21 mouse cellular contexts compared by ENCODE assay signal in genomic region chr17:33512441-33513415, GRCm38 (mm10). TPM values are rescaled to one million over a fixed set of nuclear protein-coding genes. Genes with fewer than 3 reads are reported as not detected.
DNase-seq lines count a peak whose midpoint lies in the region; ATAC-seq and TF ChIP-seq lines count a peak whose summit lies in the region.
"Had no signal": no experiment of that assay in that cellular context is flagged by ENCODE, and none has a peak within 500 bp of the region (broad histone marks: within the 10 kb centered on the region; RNA-seq: fewer than 3 reads in every experiment).

No protein-coding gene starts in this region.

- no peak for DNase-seq in heart, adult 2 months
- no peak for DNase-seq in liver, adult 2 months (ENCODE audit: extremely low read depth, low read depth, low spot score)
- DNase-seq in liver, postnatal 0 days = no peak
- DNase-seq in lung, postnatal 0 days (ENCODE audit: low spot score) = peak; percentile 35
- DNase-seq in lung, postnatal 14 days = no peak
- no peak for DNase-seq in gastrocnemius, postnatal 14 days
- DNase-seq: adrenal gland, postnatal 14 days; cerebellum, adult 11-12 months; cerebellum, adult 9-10 months; cerebellum, postnatal 25 days; gastrocnemius, postnatal 10 days had no signal

- intact Hi-C loops in heart, adult 2 months (cut with DNase I) = no loop called here
- intact Hi-C loops in gastrocnemius, postnatal 14 days (cut with DNase I; ENCODE audit: low total_unique reads) = no loop called here

- H3K4me2 ChIP-seq in heart, embryonic 11.5 days = no peak overlapping the region
- no peak overlapping the region for H3K4me2 ChIP-seq in liver, postnatal 0 days (ENCODE audit: low read depth, low read length)
- H3K4me2 ChIP-seq in lung, postnatal 0 days (replicated peaks; ENCODE audit: low read depth, low read length) = no peak overlapping the region
- H3K4me2 ChIP-seq: embryonic facial prominence, embryonic 13.5 days; forebrain, embryonic 12.5 days; hindbrain, embryonic 14.5 days; intestine, embryonic 15.5 days had no signal

- H3K9ac ChIP-seq in heart, adult 2 months (ENCODE audit: low read depth, low read length) = no peak overlapping the region
- no peak overlapping the region for H3K9ac ChIP-seq in heart, embryonic 11.5 days (ENCODE audit: low read depth, low read length)
- H3K9ac ChIP-seq in liver, adult 2 months (ENCODE audit: low read depth, low read length) = no peak overlapping the region
- H3K9ac ChIP-seq in liver, postnatal 0 days (replicated peaks) = no peak overlapping the region
- H3K9ac ChIP-seq in lung, postnatal 0 days (replicated peaks; ENCODE audit: low read depth) = no peak overlapping the region
- H3K9ac ChIP-seq: embryonic facial prominence, embryonic 13.5 days; forebrain, embryonic 12.5 days; hindbrain, embryonic 14.5 days; intestine, embryonic 15.5 days had no signal

- H3K4me3 ChIP-seq in heart, adult 2 months = no peak overlapping the region
- H3K4me3 ChIP-seq in heart, embryonic 11.5 days (ENCODE audit: low read depth, low read length) = no peak overlapping the region
- no peak overlapping the region for H3K4me3 ChIP-seq in liver, adult 2 months (ENCODE audit: insufficient read depth, low read depth, low read length)
- no peak overlapping the region for H3K4me3 ChIP-seq in liver, postnatal 0 days (ENCODE audit: low read depth, low read length)
- no peak overlapping the region for H3K4me3 ChIP-seq in lung, postnatal 0 days (ENCODE audit: low read depth, low read length)
- no peak overlapping the region for H3K4me3 ChIP-seq in small intestine, adult 2 months (ENCODE audit: low read depth, low read length)
- H3K4me3 ChIP-seq: embryonic facial prominence, embryonic 13.5 days; forebrain, embryonic 12.5 days; intestine, embryonic 15.5 days had no signal

- no peak for TF ChIP-seq EP300 in heart, adult 2 months (IDR thresholded peaks at IDR 0.05; ENCODE audit: insufficient read depth, low read depth, low read length)
- no peak for TF ChIP-seq EP300 in liver, postnatal 0 days (IDR thresholded peaks at IDR 0.05; ENCODE audit: low read depth)
- TF ChIP-seq EP300 in lung, postnatal 0 days (IDR thresholded peaks at IDR 0.05) = 0 out of 2 replicates have a peak, but pooled peaks have one; percentile 12

- ATAC-seq in heart, embryonic 11.5 days (replicated peaks; ENCODE audit: insufficient number of reproducible peaks, low FRiP score, low TSS enrichment) = no peak
- no peak for ATAC-seq in liver, postnatal 0 days
- peak; percentile 55; the same call in 1 of the 2 replicates for ATAC-seq in lung, postnatal 0 days
- ATAC-seq: activated CD4-positive, CD25-positive, alpha-beta regulatory T cell, adult 4 months; forebrain, embryonic 16.5 days; intestine, embryonic 15.5 days; Patski had no signal

- H3K79me2 ChIP-seq in heart, adult 2 months (replicated peaks; ENCODE audit: control insufficient read depth, insufficient read depth, low read length) = no peaks in the 10 kb centered on the region
- H3K79me2 ChIP-seq in liver, adult 2 months (ENCODE audit: control insufficient read depth, insufficient read depth, low read length) = no peaks in the 10 kb centered on the region

- H3K9me3 ChIP-seq in heart, embryonic 11.5 days (replicated peaks; ENCODE audit: control insufficient read depth, low read length) = no peaks in the 10 kb centered on the region
- no peaks in the 10 kb centered on the region for H3K9me3 ChIP-seq in liver, postnatal 0 days (ENCODE audit: low read length)
- H3K9me3 ChIP-seq in lung, postnatal 0 days (ENCODE audit: low read length) = no peaks in the 10 kb centered on the region
- H3K9me3 ChIP-seq: embryonic facial prominence, embryonic 13.5 days; forebrain, embryonic 12.5 days; intestine, embryonic 15.5 days had no signal

- H3K27ac ChIP-seq in heart, adult 2 months = peak overlapping the region; percentile 17; the same call in 1 of the 2 replicates
- no peak overlapping the region for H3K27ac ChIP-seq in heart, embryonic 11.5 days (ENCODE audit: low read depth, low read length)
- 0 out of 2 replicates have a peak overlapping the region, but pooled peaks have one; percentile 13 for H3K27ac ChIP-seq in liver, adult 2 months (replicated peaks; ENCODE audit: insufficient read depth, low read depth, low read length)
- H3K27ac ChIP-seq in liver, postnatal 0 days (ENCODE audit: low read depth) = no peak overlapping the region
- H3K27ac ChIP-seq in lung, postnatal 0 days (ENCODE audit: low read length) = peak overlapping the region; percentile 12; the same call in 1 of the 2 replicates
- peak overlapping the region; percentile 9; the same call in 1 of the 2 replicates for H3K27ac ChIP-seq in small intestine, adult 2 months (ENCODE audit: insufficient read depth, low read depth, low read length)
- H3K27ac ChIP-seq: embryonic facial prominence, embryonic 13.5 days; forebrain, embryonic 12.5 days; hindbrain, embryonic 14.5 days; intestine, embryonic 15.5 days had no signal

- H3K27me3 ChIP-seq in heart, adult 2 months (ENCODE audit: control insufficient read depth, insufficient read depth, low read length) = no peaks in the 10 kb centered on the region
- H3K27me3 ChIP-seq in heart, embryonic 11.5 days (ENCODE audit: control insufficient read depth, insufficient read depth, low read length) = no peaks in the 10 kb centered on the region
- H3K27me3 ChIP-seq in liver, adult 2 months (ENCODE audit: control insufficient read depth, insufficient read depth, low read length) = no peaks in the 10 kb centered on the region
- no peaks in the 10 kb centered on the region for H3K27me3 ChIP-seq in liver, postnatal 0 days (ENCODE audit: insufficient read depth, low read length)
- H3K27me3 ChIP-seq in lung, postnatal 0 days (replicated peaks; ENCODE audit: insufficient read depth, low read length) = no peaks in the 10 kb centered on the region
- H3K27me3 ChIP-seq in small intestine, adult 2 months (ENCODE audit: control insufficient read depth, insufficient read depth, low read length) = no peaks in the 10 kb centered on the region
- H3K27me3 ChIP-seq: embryonic facial prominence, embryonic 13.5 days; forebrain, embryonic 12.5 days; intestine, embryonic 15.5 days had no signal

- no peak for TF ChIP-seq CTCF in heart, adult 2 months (IDR thresholded peaks at IDR 0.05)
- no peak for TF ChIP-seq CTCF in liver, adult 2 months (IDR thresholded peaks at IDR 0.05; ENCODE audit: low read depth, low read length)
- no peak for TF ChIP-seq CTCF in liver, postnatal 0 days (IDR thresholded peaks at IDR 0.05; ENCODE audit: low read depth)
- no peak for TF ChIP-seq CTCF in lung, postnatal 0 days (IDR thresholded peaks at IDR 0.05)
- no peak for TF ChIP-seq CTCF in small intestine, adult 2 months (IDR thresholded peaks at IDR 0.05; ENCODE audit: extremely low read depth, insufficient read length, insufficient replicate concordance, low read depth, low read length)

- no peaks in the 10 kb centered on the region for H3K36me3 ChIP-seq in heart, adult 2 months (ENCODE audit: control insufficient read depth, insufficient read depth, low read length)
- H3K36me3 ChIP-seq in heart, embryonic 11.5 days (ENCODE audit: control insufficient read depth, insufficient read depth, low read length) = no peaks in the 10 kb centered on the region
- no peaks in the 10 kb centered on the region for H3K36me3 ChIP-seq in liver, adult 2 months (ENCODE audit: control insufficient read depth, insufficient read depth, low read length)
- H3K36me3 ChIP-seq in liver, postnatal 0 days (replicated peaks; ENCODE audit: insufficient read depth, low read length) = no peaks in the 10 kb centered on the region
- no peaks in the 10 kb centered on the region for H3K36me3 ChIP-seq in lung, postnatal 0 days (ENCODE audit: insufficient read depth, low read length)
- H3K36me3 ChIP-seq in small intestine, adult 2 months (ENCODE audit: control insufficient read depth, insufficient read depth, low read length) = no peaks in the 10 kb centered on the region
- H3K36me3 ChIP-seq: embryonic facial prominence, embryonic 13.5 days; forebrain, embryonic 12.5 days; intestine, embryonic 15.5 days had no signal

- 28% methylated on average over 2 of the region's 2 CpGs for WGBS in heart, adult 2 months
- 27% methylated on average over 2 of the region's 2 CpGs for WGBS in heart, embryonic 11.5 days (ENCODE audit: insufficient replicate concordance)
- WGBS in liver, adult 2 months = 34% methylated on average over 2 of the region's 2 CpGs
- WGBS in liver, postnatal 0 days (ENCODE audit: insufficient replicate concordance) = 38% methylated on average over 2 of the region's 2 CpGs
- WGBS in lung, postnatal 0 days = 25% methylated on average over 2 of the region's 2 CpGs
- WGBS in small intestine, adult 2 months = 25% methylated on average over 2 of the region's 2 CpGs

- TF ChIP-seq POLR2A in heart, adult 2 months (IDR thresholded peaks at IDR 0.05; ENCODE audit: insufficient read depth, low read depth, low read length) = no peak
- TF ChIP-seq POLR2A in liver, adult 2 months (IDR thresholded peaks at IDR 0.05; ENCODE audit: extremely low read depth, insufficient read depth, low read length) = no peak
- no peak for TF ChIP-seq POLR2A in small intestine, adult 2 months (IDR thresholded peaks at IDR 0.05; ENCODE audit: low read depth, low read length)

- H3K4me1 ChIP-seq in heart, adult 2 months (ENCODE audit: control insufficient read depth, insufficient read depth, low read length) = peaks cover 1% of the 10 kb centered on the region
- no peaks in the 10 kb centered on the region for H3K4me1 ChIP-seq in heart, embryonic 11.5 days (ENCODE audit: control insufficient read depth, insufficient read depth, low read length)
- no peaks in the 10 kb centered on the region for H3K4me1 ChIP-seq in liver, adult 2 months (ENCODE audit: control insufficient read depth, insufficient read depth, low read length)
- H3K4me1 ChIP-seq in liver, postnatal 0 days (ENCODE audit: insufficient read depth) = no peaks in the 10 kb centered on the region; the same call in 1 of the 2 replicates
- H3K4me1 ChIP-seq in lung, postnatal 0 days (ENCODE audit: insufficient read depth, low read depth, low read length) = no peaks in the 10 kb centered on the region
- H3K4me1 ChIP-seq in small intestine, adult 2 months (ENCODE audit: control insufficient read depth, insufficient read depth, insufficient read length, low read length) = no peaks in the 10 kb centered on the region
- H3K4me1 ChIP-seq: embryonic facial prominence, embryonic 13.5 days; forebrain, embryonic 12.5 days; intestine, embryonic 15.5 days had no signal

RNA-seq across cellular contexts. Expression of gene Adamts10, which starts 11.3 kb away (rescaled TPM):
- 10 to 100 TPM; 13.6 to 14.7 TPM for total RNA-seq in heart, adult 2 months (2021)
- 49.0 and 52.2 TPM in 2 replicates for polyA plus RNA-seq in heart, adult 2 months (2012; rRNA removed)
- 36.4 and 41.9 TPM in 2 replicates for polyA plus RNA-seq in heart, embryonic 11.5 days (2014; fragmentation: Nextera tagmentation; extraction: Ambion mirVana)
- 6.5 and 7.0 TPM in 2 replicates for total RNA-seq in liver, adult 2 months (2014; rRNA removed)
- polyA plus RNA-seq in liver, adult 2 months (2012; rRNA removed) = 6.6 and 8.6 TPM in 2 replicates
- polyA plus RNA-seq in liver, postnatal 0 days (2015; fragmentation: Nextera tagmentation; extraction: Ambion mirVana) = 3.2 and 3.5 TPM in 2 replicates
- 79.8 and 90.6 TPM in 2 replicates for polyA plus RNA-seq in lung, postnatal 0 days (2015; fragmentation: Nextera tagmentation; extraction: Ambion mirVana)
- 22.9 and 28.2 TPM in 2 replicates for polyA plus RNA-seq in small intestine, adult 2 months (2012; rRNA removed)
- total RNA-seq in gastrocnemius, postnatal 14 days (2021) = 10 to 100 TPM; 17.3 to 19.1 TPM

RNA-seq across cellular contexts. Expression of gene Myo1f, which starts 42.8 kb away (rescaled TPM):
- total RNA-seq in heart, adult 2 months (2021) = 1 to 10 TPM; 2.3 to 3.1 TPM
- polyA plus RNA-seq in heart, adult 2 months (2012; rRNA removed) = 2.8 and 3.2 TPM in 2 replicates
- polyA plus RNA-seq in heart, embryonic 11.5 days (2014; fragmentation: Nextera tagmentation; extraction: Ambion mirVana) = 0.82 and 1.0 TPM in 2 replicates
- 1.7 and 2.9 TPM in 2 replicates for total RNA-seq in liver, adult 2 months (2014; rRNA removed)
- 1.1 and 1.4 TPM in 2 replicates for polyA plus RNA-seq in liver, adult 2 months (2012; rRNA removed)
- polyA plus RNA-seq in liver, postnatal 0 days (2015; fragmentation: Nextera tagmentation; extraction: Ambion mirVana) = 7.1 and 9.5 TPM in 2 replicates
- polyA plus RNA-seq in lung, postnatal 0 days (2015; fragmentation: Nextera tagmentation; extraction: Ambion mirVana) = 6.5 and 8.1 TPM in 2 replicates
- 3.7 and 5.1 TPM in 2 replicates for polyA plus RNA-seq in small intestine, adult 2 months (2012; rRNA removed)
- total RNA-seq in gastrocnemius, postnatal 14 days (2021) = 1 to 10 TPM in 1 of 2 experiments, under 1 TPM in 1; 0.93 to 1.4 TPM
- polyA plus RNA-seq: C2C12, Patski had no signal

Comparison
In these comparisons a context has a peak if more than half of its experiments do, and no peak if none do; other contexts are left out.
1. H3K27ac ChIP-seq: peak in heart, adult 2 months (single experiment), liver, adult 2 months (single experiment), lung, postnatal 0 days (single experiment) and small intestine, adult 2 months (single experiment); none in heart, embryonic 11.5 days (single experiment) and liver, postnatal 0 days (single experiment).